Mouse (Mus musculus) small intestine, adult 2 months (tissue): ENCODE data around the gene Zfp995.

Experiments
- CTCF ChIP-seq: fragments of 200-500 bp; IDR thresholded peaks from 2 replicates; pipeline ENCODE4 v1.5.1; 2012; ENCODE audit warnings: low read depth, mild to moderate bottlenecking, control low read depth, inconsistent platforms, low read length, moderate library complexity, mixed read lengths; ENCODE audit not compliant: insufficient replicate concordance, insufficient read length; ENCODE audit errors: extremely low read depth
- POLR2A ChIP-seq: fragments of 200-500 bp; IDR thresholded peaks from 2 replicates; pipeline ENCODE4 v1.6.1; 2012; ENCODE audit warnings: low read depth, mild to moderate bottlenecking, control low read depth, inconsistent platforms, low read length, moderate library complexity

DNA sequence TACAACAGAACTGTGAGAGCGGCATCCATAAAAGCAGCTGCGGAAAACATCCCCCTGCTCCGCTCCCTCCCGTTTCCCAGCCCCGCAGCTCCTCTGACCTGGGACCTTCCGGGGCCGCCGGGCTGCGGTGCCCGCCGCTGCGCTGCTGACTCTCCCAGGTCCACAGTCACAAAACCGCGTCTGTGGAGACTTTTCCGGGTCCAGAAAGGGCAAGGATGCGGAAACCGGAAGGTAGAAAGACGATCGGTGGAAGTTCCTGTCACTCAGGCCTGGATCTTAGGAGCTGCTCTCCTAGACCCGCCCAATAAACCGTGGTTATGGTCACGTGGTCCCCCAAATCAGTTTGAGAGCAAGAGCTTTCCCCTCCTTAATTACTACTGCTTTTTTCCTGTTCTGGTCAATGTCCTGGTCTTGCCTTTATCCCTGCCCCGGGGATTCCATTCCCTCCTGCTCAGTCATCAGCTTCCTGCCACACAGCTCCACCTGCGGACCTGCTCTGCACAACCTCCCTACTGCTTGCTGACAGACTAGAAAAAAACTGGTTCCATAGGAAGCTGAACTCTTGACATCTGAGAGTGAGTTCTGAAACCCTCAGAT lies at the start of gene Zfp995:
- peak; percentile 53 for TF ChIP-seq POLR2A
- TF ChIP-seq CTCF, result peak; percentile 13; the same call in 1 of the 2 replicates
